In genomic region chr3:58372066-58372904, GRCm38 (mm10) we compare ENCODE assay signal across 8 mouse cellular contexts. TPM values are rescaled to one million over a fixed set of nuclear protein-coding genes. Genes with fewer than 3 reads are reported as not detected.
DNase-seq lines count a peak whose midpoint lies in the region; ATAC-seq and TF ChIP-seq lines count a peak whose summit lies in the region.

No protein-coding gene starts in this region.

- peak; percentile 76 for TF ChIP-seq POLR2A in heart, adult 2 months (IDR thresholded peaks at IDR 0.05; ENCODE audit: insufficient read depth, low read depth, low read length)

- 6% methylated on average over 9 of the region's 9 CpGs for WGBS in heart, adult 2 months
- 9% methylated on average over 9 of the region's 9 CpGs for WGBS in limb, embryonic 11.5 days
- WGBS in midbrain, embryonic 13.5 days, result 6% methylated on average over 9 of the region's 9 CpGs

- H3K4me1 ChIP-seq in heart, adult 2 months (ENCODE audit: control insufficient read depth, insufficient read depth, low read length), result peaks cover 10% of the 10 kb centered on the region
- H3K4me1 ChIP-seq in limb, embryonic 11.5 days (ENCODE audit: control insufficient read depth, insufficient read depth, low read length), result no peaks in the 10 kb centered on the region
- peaks cover 14% of the 10 kb centered on the region for H3K4me1 ChIP-seq in midbrain, embryonic 13.5 days (replicated peaks)

- peak overlapping the region; percentile 85 for H3K27ac ChIP-seq in heart, adult 2 months
- H3K27ac ChIP-seq in limb, embryonic 11.5 days (replicated peaks; ENCODE audit: low read depth, low read length), result no peak overlapping the region
- no peak overlapping the region for H3K27ac ChIP-seq in midbrain, embryonic 13.5 days

- H3K79me2 ChIP-seq in heart, adult 2 months (replicated peaks; ENCODE audit: control insufficient read depth, insufficient read depth, low read length), result no peaks in the 10 kb centered on the region

- peak; percentile 85; the same call in 1 of the 2 replicates for TF ChIP-seq EP300 in heart, adult 2 months (IDR thresholded peaks at IDR 0.05; ENCODE audit: insufficient read depth, low read depth, low read length)

- intact Hi-C loops in heart, adult 2 months (cut with DNase I), result loop anchor here (1.0 to 5.0 kb wide), 3 partner anchors 40 to 210 kb away; no protein-coding TSS in a partner anchor

- H3K36me3 ChIP-seq in heart, adult 2 months (ENCODE audit: control insufficient read depth, insufficient read depth, low read length), result no peaks in the 10 kb centered on the region
- H3K36me3 ChIP-seq in limb, embryonic 11.5 days (ENCODE audit: control insufficient read depth, insufficient read depth, low read length), result no peaks in the 10 kb centered on the region
- H3K36me3 ChIP-seq in midbrain, embryonic 13.5 days, result no peaks in the 10 kb centered on the region

- peak overlapping the region; percentile 19; the same call in 1 of the 2 replicates for H3K4me2 ChIP-seq in limb, embryonic 11.5 days (ENCODE audit: low read depth, severe bottlenecking)
- H3K4me2 ChIP-seq in midbrain, embryonic 13.5 days (replicated peaks), result peak overlapping the region; percentile 39

- no peak for TF ChIP-seq CTCF in heart, adult 2 months (IDR thresholded peaks at IDR 0.05)

- H3K9ac ChIP-seq in heart, adult 2 months (ENCODE audit: low read depth, low read length), result peak overlapping the region; percentile 60
- H3K9ac ChIP-seq in limb, embryonic 11.5 days (ENCODE audit: low read length), result no peak overlapping the region
- no peak overlapping the region for H3K9ac ChIP-seq in midbrain, embryonic 13.5 days (replicated peaks)

- peak; percentile 75 for DNase-seq in adrenal gland, postnatal 14 days
- DNase-seq in embryo, embryonic 11.5 days (ENCODE audit: low read depth, low spot score), result peak; percentile 44
- peak; percentile 72 to 82 for DNase-seq in heart, adult 2 months
- peak; percentile 75 for DNase-seq in kidney, adult 11 months
- DNase-seq in limb, embryonic 11.5 days (ENCODE audit: low spot score), result peak; percentile 24
- peak; percentile 35 to 57 for DNase-seq in urinary bladder, postnatal 36 days (ENCODE audit: low spot score in 2 of 2)

- H3K9me3 ChIP-seq in limb, embryonic 11.5 days (ENCODE audit: control insufficient read depth, low read length), result no peaks in the 10 kb centered on the region
- H3K9me3 ChIP-seq in midbrain, embryonic 13.5 days, result no peaks in the 10 kb centered on the region

- H3K27me3 ChIP-seq in heart, adult 2 months (ENCODE audit: control insufficient read depth, insufficient read depth, low read length), result no peaks in the 10 kb centered on the region
- H3K27me3 ChIP-seq in limb, embryonic 11.5 days (ENCODE audit: control insufficient read depth, insufficient read depth, low read length), result no peaks in the 10 kb centered on the region
- no peaks in the 10 kb centered on the region for H3K27me3 ChIP-seq in midbrain, embryonic 13.5 days

- peak overlapping the region; percentile 38 for H3K4me3 ChIP-seq in heart, adult 2 months
- H3K4me3 ChIP-seq in limb, embryonic 11.5 days (ENCODE audit: low read depth, low read length), result no peak overlapping the region
- H3K4me3 ChIP-seq in midbrain, embryonic 13.5 days (replicated peaks), result peak overlapping the region; percentile 2; the same call in 1 of the 2 replicates

- ATAC-seq in limb, embryonic 11.5 days (ENCODE audit: insufficient number of reproducible peaks, low FRiP score, low TSS enrichment, low read depth), result peak; percentile 77; the same call in 1 of the 2 replicates
- ATAC-seq in midbrain, embryonic 13.5 days, result peak; percentile 94
- no peak for ATAC-seq in monocyte, adult 5-6 weeks (replicated peaks; ENCODE audit: insufficient number of reproducible peaks, low FRiP score, low TSS enrichment, poor library complexity, severe bottlenecking)

RNA-seq across cellular contexts. Expression of gene Tsc22d2, which starts 42.2 kb away (rescaled TPM):
- total RNA-seq in adrenal gland, postnatal 14 days (2021), result 33.3 and 35.2 TPM in 2 replicates
- 10 to 100 TPM; 22.9 to 26.8 TPM for total RNA-seq in heart, adult 2 months (2021)
- polyA plus RNA-seq in heart, adult 2 months (2012; rRNA removed), result 7.3 and 8.3 TPM in 2 replicates
- polyA plus RNA-seq in limb, embryonic 11.5 days (2014; fragmentation: Nextera tagmentation; extraction: Ambion mirVana), result 12.0 and 14.3 TPM in 2 replicates
- polyA plus RNA-seq in midbrain, embryonic 13.5 days (2015; fragmentation: Nextera tagmentation; extraction: Ambion mirVana), result 8.0 and 8.7 TPM in 2 replicates
- 21.2 to 37.9 TPM (median 23.5 TPM) in 3 replicates for total RNA-seq in monocyte, adult 5-6 weeks (2017)

Comparison
In these comparisons a context has a peak if more than half of its experiments do, and no peak if none do; other contexts are left out.
1. DNase-seq: peak in every context shown above with its lines; median percentile 77 in heart, adult 2 months; 75 in adrenal gland, postnatal 14 days; 75 in kidney, adult 11 months; 46 in urinary bladder, postnatal 36 days; 44 in embryo, embryonic 11.5 days; 24 in limb, embryonic 11.5 days.